Mouse (Mus musculus): ENCODE measurements around the gene Acot13. TPM values are rescaled to one million over a fixed set of nuclear protein-coding genes. Genes with fewer than 3 reads are reported as not detected.
"Not testable (repeated sequence)": the region's sequence is repeated elsewhere in the genome, so short reads cannot be mapped to it uniquely, and the experiment has no call there.

Acot13 gene
- total and polyA plus RNA-seq, 3 experiments: 365 to 456 (median 383) TPM

DNA sequence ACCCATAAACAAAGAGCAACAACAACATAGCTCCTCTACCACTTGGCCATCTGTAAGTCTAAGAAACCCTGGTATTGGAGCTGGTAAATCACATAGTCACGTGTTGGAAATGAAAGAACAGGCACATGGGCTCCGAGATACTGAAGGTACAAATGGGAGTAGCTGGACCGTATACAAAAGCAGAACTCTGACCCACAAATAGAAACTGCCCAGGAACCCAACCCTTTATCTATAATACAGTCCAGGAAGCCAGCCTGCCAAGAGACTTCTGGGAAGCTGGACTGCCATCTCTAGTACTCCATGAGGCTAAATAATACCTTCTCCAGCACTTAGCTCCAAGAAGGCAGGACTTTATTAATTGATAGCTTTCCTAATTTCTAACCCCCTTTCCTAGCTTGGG lies 21.2 kb upstream of the Acot13 start:
- TF ChIP-seq CTCF (IDR thresholded peaks at IDR 0.05): no peak
- no peak for TF ChIP-seq EP300 (IDR thresholded peaks at IDR 0.05; ENCODE audit: insufficient read depth, low read depth, low read length)
- TF ChIP-seq POLR2A (IDR thresholded peaks at IDR 0.05; ENCODE audit: insufficient read depth, low read depth, low read length): no peak
- DNase-seq: peak in 1 of 2 experiments; percentile 28
- Histone ChIP-seq H3K4me3 (no peak overlapping the region), H3K27me3 (ENCODE audit: control insufficient read depth, insufficient read depth, low read length) (no peaks in the 10 kb centered on the region), H3K9ac (ENCODE audit: low read depth, low read length) (no peak overlapping the region), H3K79me2 (replicated peaks; ENCODE audit: control insufficient read depth, insufficient read depth, low read length) (no peaks in the 10 kb centered on the region), H3K36me3 (ENCODE audit: control insufficient read depth, insufficient read depth, low read length) (no peaks in the 10 kb centered on the region), H3K4me1 (ENCODE audit: control insufficient read depth, insufficient read depth, low read length) (no peaks in the 10 kb centered on the region; the same call in 1 of the 2 replicates), H3K27ac (peak overlapping the region; percentile 36; the same call in 1 of the 2 replicates)
- WGBS: 29% methylated on average over 3 of the region's 3 CpGs
- intact Hi-C loops (cut with DNase I): no loop called here

DNA sequence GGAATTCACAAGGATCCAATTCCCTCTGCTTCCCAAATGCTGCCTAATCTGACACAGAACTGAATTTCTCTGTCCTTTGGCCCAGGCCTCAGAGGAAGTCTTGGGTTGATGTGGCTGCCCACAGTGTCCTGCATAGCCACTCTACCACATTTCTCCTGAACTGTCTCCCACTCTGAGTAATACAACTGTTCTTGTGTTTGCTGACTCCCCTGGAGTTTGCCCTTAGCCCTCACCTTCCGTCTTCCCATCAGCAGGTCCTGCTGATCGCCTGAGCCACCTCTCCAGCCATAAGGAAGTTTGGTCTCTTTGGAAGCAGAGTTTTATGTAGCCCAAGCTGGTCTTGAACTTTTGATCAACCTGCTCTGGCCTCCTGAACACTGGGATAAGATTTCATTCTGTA lies 20.6 kb upstream of the Acot13 start:
- Histone ChIP-seq H3K9ac (ENCODE audit: low read depth, low read length) (no peak overlapping the region), H3K79me2 (replicated peaks; ENCODE audit: control insufficient read depth, insufficient read depth, low read length) (no peaks in the 10 kb centered on the region), H3K4me1 (ENCODE audit: control insufficient read depth, insufficient read depth, low read length) (no peaks in the 10 kb centered on the region; the same call in 1 of the 2 replicates), H3K27me3 (ENCODE audit: control insufficient read depth, insufficient read depth, low read length) (no peaks in the 10 kb centered on the region), H3K36me3 (ENCODE audit: control insufficient read depth, insufficient read depth, low read length) (no peaks in the 10 kb centered on the region), H3K4me3 (no peak overlapping the region), H3K27ac (peak overlapping the region; percentile 36; the same call in 1 of the 2 replicates)
- 87% methylated on average over 2 of the region's 2 CpGs for WGBS
- intact Hi-C loops (cut with DNase I): no loop called here
- TF ChIP-seq CTCF (IDR thresholded peaks at IDR 0.05) (no peak), EP300 (IDR thresholded peaks at IDR 0.05; ENCODE audit: insufficient read depth, low read depth, low read length) (no peak), POLR2A (IDR thresholded peaks at IDR 0.05; ENCODE audit: insufficient read depth, low read depth, low read length) (no peak)
- no peak for DNase-seq

DNA sequence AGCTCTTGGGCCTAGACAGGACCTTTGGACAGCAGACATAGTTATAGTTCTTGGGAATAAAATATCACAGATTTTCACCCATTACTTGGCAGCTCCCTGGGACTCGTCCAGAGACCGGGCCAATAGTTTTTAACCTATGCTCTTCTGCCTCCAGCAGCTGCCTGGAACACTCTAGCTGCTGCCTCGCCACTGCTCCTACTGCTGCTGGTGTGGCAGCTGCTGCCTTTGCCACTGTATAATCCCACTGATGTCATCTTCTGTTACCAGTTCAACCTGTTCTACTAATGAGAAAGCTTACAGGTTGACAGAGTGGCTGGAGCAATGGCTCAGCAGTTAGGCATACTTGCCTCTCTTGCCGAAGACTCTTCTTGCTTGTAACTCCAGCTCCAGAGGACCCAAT lies 18.0 kb upstream of the Acot13 start:
- no peak overlapping the region for H3K27ac ChIP-seq
- WGBS: 85% methylated on average over 4 of the region's 4 CpGs
- TF ChIP-seq POLR2A (IDR thresholded peaks at IDR 0.05; ENCODE audit: insufficient read depth, low read depth, low read length) (no peak), CTCF (IDR thresholded peaks at IDR 0.05) (no peak), EP300 (IDR thresholded peaks at IDR 0.05; ENCODE audit: insufficient read depth, low read depth, low read length) (no peak)
- H3K4me3 ChIP-seq: no peak overlapping the region
- no peak for DNase-seq
- no peaks in the 10 kb centered on the region for H3K36me3 ChIP-seq (ENCODE audit: control insufficient read depth, insufficient read depth, low read length)
- no peaks in the 10 kb centered on the region; the same call in 1 of the 2 replicates for H3K4me1 ChIP-seq (ENCODE audit: control insufficient read depth, insufficient read depth, low read length)
- intact Hi-C loops (cut with DNase I): no loop called here
- no peaks in the 10 kb centered on the region for H3K27me3 ChIP-seq (ENCODE audit: control insufficient read depth, insufficient read depth, low read length)
- no peaks in the 10 kb centered on the region for H3K79me2 ChIP-seq (replicated peaks; ENCODE audit: control insufficient read depth, insufficient read depth, low read length)
- H3K9ac ChIP-seq (ENCODE audit: low read depth, low read length): no peak overlapping the region

DNA sequence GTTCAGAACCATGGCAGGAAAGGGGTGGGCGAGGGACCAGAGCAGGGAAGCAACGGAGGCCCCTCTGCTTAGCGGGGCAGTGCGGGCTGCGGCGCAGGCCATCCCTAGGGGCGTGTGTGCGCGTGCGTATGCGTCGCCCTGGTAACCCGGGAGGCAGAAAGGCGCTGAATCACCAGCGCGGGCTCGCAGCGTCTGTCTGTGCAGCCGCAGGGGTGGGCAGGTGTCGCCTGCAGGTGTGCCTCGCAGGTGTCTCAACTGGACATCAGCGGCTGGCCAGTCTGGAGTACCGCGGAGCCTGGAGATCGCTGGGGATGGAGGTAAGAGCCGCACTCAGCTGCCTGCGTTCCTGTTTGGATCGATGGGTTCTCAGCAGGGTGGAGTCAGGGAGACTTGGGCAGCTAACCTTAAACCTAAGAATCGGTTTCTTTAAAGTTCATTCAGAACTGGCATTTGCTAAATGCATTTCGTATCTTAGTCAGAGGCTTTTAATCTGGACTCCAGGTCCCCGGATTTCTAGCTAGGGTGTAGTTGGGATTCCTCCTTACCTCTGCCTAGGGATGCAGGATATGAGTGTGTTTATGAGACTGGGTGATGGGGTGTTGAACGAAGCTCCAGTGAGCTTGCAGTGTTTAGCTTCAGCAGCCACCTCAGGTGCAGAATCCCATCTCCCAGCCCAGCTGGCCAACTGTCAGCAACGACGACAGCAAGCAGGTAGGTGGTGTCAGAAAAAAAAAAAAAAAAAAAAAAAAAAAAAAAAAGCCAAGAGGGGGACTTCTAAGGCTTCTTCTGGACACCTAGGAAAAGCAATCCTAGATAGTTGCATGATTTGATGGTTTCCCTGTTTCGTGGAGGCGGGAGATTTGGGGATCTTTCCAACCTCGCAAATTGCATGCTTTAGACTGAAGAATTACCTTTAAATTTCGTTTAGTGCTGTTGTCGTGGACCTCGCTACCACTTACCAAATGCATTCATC lies 13.9 kb upstream of the Acot13 start, which contains the start of gene D130043K22Rik:
D130043K22Rik (plus strand) TSS at position 153 of the 973 bp plus-strand sequence.
- DNase-seq: peak; percentile 30 to 43
- Histone ChIP-seq H3K79me2 (replicated peaks; ENCODE audit: control insufficient read depth, insufficient read depth, low read length) (no peaks in the 10 kb centered on the region), H3K9ac (ENCODE audit: low read depth, low read length) (no peak within 1 kb of the TSS), H3K4me3 (peak within 1 kb of the TSS; percentile 4; the same call in 1 of the 2 replicates), H3K4me1 (ENCODE audit: control insufficient read depth, insufficient read depth, low read length) (no peaks in the 10 kb centered on the region), H3K36me3 (ENCODE audit: control insufficient read depth, insufficient read depth, low read length) (no peaks in the 10 kb centered on the region), H3K27ac (no peak within 1 kb of the TSS), H3K27me3 (ENCODE audit: control insufficient read depth, insufficient read depth, low read length) (no peaks in the 10 kb centered on the region)
- WGBS: 21% methylated on average over 40 of the region's 40 CpGs
- intact Hi-C loops (cut with DNase I): no loop called here
- TF ChIP-seq EP300 (IDR thresholded peaks at IDR 0.05; ENCODE audit: insufficient read depth, low read depth, low read length) (no peak), POLR2A (IDR thresholded peaks at IDR 0.05; ENCODE audit: insufficient read depth, low read depth, low read length) (no peak), CTCF (IDR thresholded peaks at IDR 0.05) (no peak)

DNA sequence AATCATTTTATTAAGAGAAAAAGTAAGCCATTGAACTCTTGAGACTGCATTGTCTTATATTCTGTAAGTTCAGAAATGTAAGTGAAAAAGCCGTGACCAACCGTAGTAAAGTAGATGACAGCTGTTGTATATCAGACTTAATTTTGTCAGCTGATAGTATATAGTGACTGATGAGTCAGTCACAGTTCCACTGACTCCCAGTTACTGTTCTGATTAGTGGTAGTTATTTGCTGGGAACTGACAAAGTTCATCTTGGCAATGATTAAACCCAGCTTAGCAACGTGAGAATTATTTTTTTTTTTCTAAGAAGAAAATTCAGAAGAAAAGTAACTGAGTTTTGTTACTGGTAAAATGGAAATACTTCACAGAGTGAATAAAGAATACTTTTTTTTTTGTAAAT lies 10.4 kb upstream of the Acot13 start:
- Histone ChIP-seq H3K79me2 (replicated peaks; ENCODE audit: control insufficient read depth, insufficient read depth, low read length) (peaks cover 2% of the 10 kb centered on the region), H3K4me1 (ENCODE audit: control insufficient read depth, insufficient read depth, low read length) (no peaks in the 10 kb centered on the region), H3K4me3 (no peak overlapping the region), H3K36me3 (ENCODE audit: control insufficient read depth, insufficient read depth, low read length) (peaks cover 2% of the 10 kb centered on the region), H3K27ac (no peak overlapping the region), H3K27me3 (ENCODE audit: control insufficient read depth, insufficient read depth, low read length) (no peaks in the 10 kb centered on the region), H3K9ac (ENCODE audit: low read depth, low read length) (no peak overlapping the region)
- intact Hi-C loops (cut with DNase I): no loop called here
- TF ChIP-seq CTCF (IDR thresholded peaks at IDR 0.05): no peak
- no peak for TF ChIP-seq EP300 (IDR thresholded peaks at IDR 0.05; ENCODE audit: insufficient read depth, low read depth, low read length)
- no peak for TF ChIP-seq POLR2A (IDR thresholded peaks at IDR 0.05; ENCODE audit: insufficient read depth, low read depth, low read length)
- no peak for DNase-seq
- WGBS: 68% methylated on average over 3 of the region's 3 CpGs

DNA sequence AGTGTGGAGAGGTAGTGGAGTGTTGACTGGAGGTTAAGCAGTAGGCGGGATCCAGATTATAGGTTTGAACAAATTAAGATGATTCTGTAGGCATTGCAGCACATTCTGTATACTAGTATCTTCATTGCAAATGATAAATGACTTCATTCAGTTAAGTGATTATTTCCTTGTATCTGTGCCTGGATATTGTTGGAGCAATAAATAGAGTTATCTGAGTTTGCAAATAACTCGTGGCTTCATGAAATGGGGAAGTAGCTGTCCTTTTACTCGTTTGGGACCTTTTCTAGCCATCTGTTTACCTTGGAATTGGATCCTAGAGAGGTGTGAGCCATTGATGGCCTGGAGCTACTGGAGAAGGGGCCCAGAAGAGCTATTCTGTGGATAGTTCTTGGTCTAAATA lies 8.5 kb upstream of the Acot13 start:
- no peak overlapping the region for H3K27ac ChIP-seq
- H3K36me3 ChIP-seq (ENCODE audit: control insufficient read depth, insufficient read depth, low read length): peaks cover 2% of the 10 kb centered on the region
- peaks cover 2% of the 10 kb centered on the region for H3K79me2 ChIP-seq (replicated peaks; ENCODE audit: control insufficient read depth, insufficient read depth, low read length)
- 73% methylated on average over 3 of the region's 3 CpGs for WGBS
- no peaks in the 10 kb centered on the region for H3K4me1 ChIP-seq (ENCODE audit: control insufficient read depth, insufficient read depth, low read length)
- intact Hi-C loops (cut with DNase I): no loop called here
- no peak overlapping the region for H3K9ac ChIP-seq (ENCODE audit: low read depth, low read length)
- TF ChIP-seq CTCF (IDR thresholded peaks at IDR 0.05): no peak
- TF ChIP-seq EP300 (IDR thresholded peaks at IDR 0.05; ENCODE audit: insufficient read depth, low read depth, low read length): no peak
- H3K4me3 ChIP-seq: no peak overlapping the region
- H3K27me3 ChIP-seq (ENCODE audit: control insufficient read depth, insufficient read depth, low read length): no peaks in the 10 kb centered on the region
- DNase-seq: no peak

DNA sequence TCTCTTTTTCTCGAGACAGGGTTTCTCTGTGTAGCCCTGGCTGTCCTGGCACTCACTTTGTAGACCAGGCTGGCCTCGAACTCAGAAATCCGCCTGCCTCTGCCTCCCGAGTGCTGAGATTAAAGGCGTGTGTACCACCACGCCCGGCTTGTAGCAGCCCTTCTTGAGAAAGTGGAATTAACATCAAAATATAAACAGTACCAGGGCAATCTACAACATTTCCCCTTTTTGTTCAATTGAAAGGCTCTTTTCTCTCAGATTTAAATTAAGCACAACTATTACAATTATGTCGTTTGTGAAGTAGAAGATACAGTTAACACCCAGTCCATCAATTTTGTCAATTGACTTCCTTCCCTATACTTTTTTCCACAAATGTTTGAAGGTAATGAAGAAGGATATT lies 6.4 kb upstream of the Acot13 start:
- H3K27me3 ChIP-seq (ENCODE audit: control insufficient read depth, insufficient read depth, low read length); intact Hi-C loops (cut with DNase I); H3K27ac ChIP-seq; H3K9ac ChIP-seq (ENCODE audit: low read depth, low read length); H3K4me1 ChIP-seq (ENCODE audit: control insufficient read depth, insufficient read depth, low read length); H3K4me3 ChIP-seq; DNase-seq; H3K79me2 ChIP-seq (replicated peaks; ENCODE audit: control insufficient read depth, insufficient read depth, low read length); H3K36me3 ChIP-seq (ENCODE audit: control insufficient read depth, insufficient read depth, low read length): not testable (repeated sequence)
- WGBS: 88% methylated on average over 8 of the region's 8 CpGs

Data from heart, adult 2 months (tissue).